Mouse (Mus musculus) heart, embryonic 10.5 days (tissue): ENCODE data around the gene Tsc22d1. TPM values are rescaled to one million over a fixed set of nuclear protein-coding genes. Genes with fewer than 3 reads are reported as not detected.

ENCODE experiments used
- DNase-seq: peaks from one replicate; pipeline ENCODE4 v3.0.0-alpha.2; 2017; ENCODE audit warnings: low spot score
- H3K27ac ChIP-seq: fragments of 300-500 bp; sonication (generic); 2 replicates; pipeline ENCODE4 v1.5.1; 2016; ENCODE audit warnings: mild to moderate bottlenecking
- H3K27me3 ChIP-seq: fragments of 300-500 bp; sonication (generic); 2 replicates; pipeline ENCODE4 v1.6.1; 2016; ENCODE audit warnings: mild to moderate bottlenecking; ENCODE audit not compliant: poor library complexity, insufficient read depth, severe bottlenecking
- H3K36me3 ChIP-seq: fragments of 300-500 bp; sonication (generic); 2 replicates; pipeline ENCODE4 v1.6.1; 2016; ENCODE audit warnings: mild to moderate bottlenecking, moderate library complexity
- H3K4me1 ChIP-seq: fragments of 300-500 bp; sonication (generic); 2 replicates; pipeline ENCODE4 v1.6.1; 2016; ENCODE audit warnings: mild to moderate bottlenecking
- H3K4me3 ChIP-seq: fragments of 300-500 bp; sonication (generic); 2 replicates; pipeline ENCODE4 v1.5.1; 2016; ENCODE audit warnings: mild to moderate bottlenecking, moderate library complexity
- H3K9me3 ChIP-seq: fragments of 300-500 bp; sonication (generic); 2 replicates; pipeline ENCODE4 v1.6.1; 2016; ENCODE audit warnings: mild to moderate bottlenecking, moderate library complexity
- WGBS: fragments of 180-500 bp; shearing (Covaris S2); methylation state at CpG from one replicate; pipeline ENCODE4 v1.1.7; 2016; 5-methylcytosine and 5-hydroxymethylcytosine counted together
- polyA plus RNA-seq: library from polyadenylated mRNA; unstranded; fragments of >200 nt; fragmentation: Nextera tagmentation; extraction: Ambion mirVana; gene quantifications from 2 replicates; pipeline ENCODE4 v1.2.1, GENCODE M21; 2016

The Tsc22d1 gene
- polyA plus RNA-seq, 1 experiment from 2014 or later, result 371 TPM

- WGBS, result 52% methylated on average over 7 of the region's 7 CpGs
- H3K4me1 ChIP-seq, result peaks cover 31% of the 10 kb centered on the region
- H3K36me3 ChIP-seq, result peaks cover 6% of the 10 kb centered on the region; the same call in 1 of the 2 replicates
- H3K27ac ChIP-seq, result peak overlapping the region; percentile 72; the same call in 1 of the 2 replicates
- no peak overlapping the region for H3K4me3 ChIP-seq
- no peak for DNase-seq
- no peaks in the 10 kb centered on the region for H3K9me3 ChIP-seq
- no peaks in the 10 kb centered on the region for H3K27me3 ChIP-seq
Measured at GRCm38 (mm10) chr14:76498210-76498609, 83.4 kb downstream of the Tsc22d1 start.

GRCm38 (mm10) chr14:76499492-76499891 lies 84.7 kb downstream of the Tsc22d1 start:
- 86% methylated on average over 6 of the region's 6 CpGs for WGBS
- Histone ChIP-seq H3K9me3 (no peaks in the 10 kb centered on the region), H3K27ac (no peak overlapping the region; the same call in 1 of the 2 replicates), H3K4me3 (no peak overlapping the region), H3K4me1 (peaks cover 27% of the 10 kb centered on the region), H3K36me3 (0 out of 2 replicates have a peak, but pooled peaks cover under 1% of the 10 kb centered on the region), H3K27me3 (no peaks in the 10 kb centered on the region)
- no peak for DNase-seq

- no peak for DNase-seq
- H3K27me3 ChIP-seq, result no peaks in the 10 kb centered on the region
- 32% methylated on average over 5 of the region's 5 CpGs for WGBS
- no peaks in the 10 kb centered on the region for H3K36me3 ChIP-seq
- peaks cover 22% of the 10 kb centered on the region for H3K4me1 ChIP-seq
- H3K4me3 ChIP-seq, result no peak overlapping the region
- peak overlapping the region; percentile 37; the same call in 1 of the 2 replicates for H3K27ac ChIP-seq
- H3K9me3 ChIP-seq, result no peaks in the 10 kb centered on the region
Measured at GRCm38 (mm10) chr14:76500036-76500435, 85.3 kb downstream of the Tsc22d1 start.

GRCm38 (mm10) chr14:76503231-76503851 lies 88.6 kb downstream of the Tsc22d1 start:
- Histone ChIP-seq H3K4me1 (peaks cover 29% of the 10 kb centered on the region), H3K27me3 (no peaks in the 10 kb centered on the region), H3K27ac (peak overlapping the region; percentile 99), H3K4me3 (peak overlapping the region; percentile 90), H3K9me3 (no peaks in the 10 kb centered on the region), H3K36me3 (peaks cover 19% of the 10 kb centered on the region)
- DNase-seq, result no peak
- 10% methylated on average over 13 of the region's 13 CpGs for WGBS

- Histone ChIP-seq H3K27ac (peak overlapping the region; percentile 99), H3K4me3 (peak overlapping the region; percentile 90), H3K4me1 (peaks cover 27% of the 10 kb centered on the region), H3K36me3 (peaks cover 19% of the 10 kb centered on the region), H3K27me3 (no peaks in the 10 kb centered on the region), H3K9me3 (no peaks in the 10 kb centered on the region)
- WGBS, result under 1% methylated on average over 40 of the region's 52 CpGs
- peak; percentile 96 for DNase-seq
Measured at GRCm38 (mm10) chr14:76504121-76504737, 89.5 kb downstream of the Tsc22d1 start.

GRCm38 (mm10) chr14:76505101-76505438 lies 90.3 kb downstream of the Tsc22d1 start:
- Histone ChIP-seq H3K36me3 (peaks cover 21% of the 10 kb centered on the region), H3K4me3 (peak overlapping the region; percentile 90), H3K27me3 (no peaks in the 10 kb centered on the region), H3K4me1 (peaks cover 20% of the 10 kb centered on the region), H3K27ac (peak overlapping the region; percentile 99), H3K9me3 (no peaks in the 10 kb centered on the region)
- WGBS, result 1% methylated on average over 10 of the region's 10 CpGs
- no peak for DNase-seq

- under 1% methylated on average over 31 of the region's 31 CpGs for WGBS
- Histone ChIP-seq H3K27me3 (no peaks in the 10 kb centered on the region), H3K9me3 (no peaks in the 10 kb centered on the region), H3K27ac (peak overlapping the region; percentile 99), H3K36me3 (peaks cover 24% of the 10 kb centered on the region), H3K4me3 (peak overlapping the region; percentile 90), H3K4me1 (peaks cover 18% of the 10 kb centered on the region)
- peak; percentile 97 for DNase-seq
Measured at GRCm38 (mm10) chr14:76505439-76506220, 90.9 kb downstream of the Tsc22d1 start.

- H3K27ac ChIP-seq, result peak overlapping the region; percentile 99
- no peak for DNase-seq
- no peaks in the 10 kb centered on the region for H3K27me3 ChIP-seq
- no peaks in the 10 kb centered on the region for H3K9me3 ChIP-seq
- H3K4me1 ChIP-seq, result peaks cover 18% of the 10 kb centered on the region
- peak overlapping the region; percentile 90 for H3K4me3 ChIP-seq
- WGBS, result 57% methylated on average over 27 of the region's 27 CpGs
- peaks cover 24% of the 10 kb centered on the region for H3K36me3 ChIP-seq
Measured at GRCm38 (mm10) chr14:76506425-76507205, 91.9 kb downstream of the Tsc22d1 start.

- H3K4me3 ChIP-seq, result peak overlapping the region; percentile 90
- DNase-seq, result no peak
- H3K4me1 ChIP-seq, result peaks cover 18% of the 10 kb centered on the region
- no peaks in the 10 kb centered on the region for H3K9me3 ChIP-seq
- peaks cover 24% of the 10 kb centered on the region for H3K36me3 ChIP-seq
- no peaks in the 10 kb centered on the region for H3K27me3 ChIP-seq
- WGBS, result 86% methylated on average over 7 of the region's 7 CpGs
- H3K27ac ChIP-seq, result no peak overlapping the region
Measured at GRCm38 (mm10) chr14:76507357-76507756, 92.6 kb downstream of the Tsc22d1 start.

GRCm38 (mm10) chr14:76507804-76508500 lies 93.2 kb downstream of the Tsc22d1 start:
- Histone ChIP-seq H3K36me3 (peaks cover 24% of the 10 kb centered on the region), H3K9me3 (no peaks in the 10 kb centered on the region), H3K4me3 (0 out of 2 replicates have a peak overlapping the region, but pooled peaks have one; percentile 8), H3K27ac (peak overlapping the region; percentile 10; the same call in 1 of the 2 replicates), H3K4me1 (peaks cover 23% of the 10 kb centered on the region), H3K27me3 (no peaks in the 10 kb centered on the region)
- WGBS, result 79% methylated on average over 9 of the region's 9 CpGs
- DNase-seq, result no peak

GRCm38 (mm10) chr14:76508701-76509100 lies 93.9 kb downstream of the Tsc22d1 start:
- no peak for DNase-seq
- Histone ChIP-seq H3K9me3 (no peaks in the 10 kb centered on the region), H3K4me3 (no peak overlapping the region), H3K36me3 (peaks cover 24% of the 10 kb centered on the region), H3K4me1 (peaks cover 30% of the 10 kb centered on the region), H3K27me3 (no peaks in the 10 kb centered on the region), H3K27ac (no peak overlapping the region)
- 74% methylated on average over 10 of the region's 10 CpGs for WGBS

- Histone ChIP-seq H3K9me3 (no peaks in the 10 kb centered on the region), H3K36me3 (peaks cover 17% of the 10 kb centered on the region), H3K4me3 (no peak overlapping the region), H3K4me1 (peaks cover 54% of the 10 kb centered on the region), H3K27me3 (no peaks in the 10 kb centered on the region), H3K27ac (no peak overlapping the region)
- no peak for DNase-seq
- 78% methylated on average over 7 of the region's 7 CpGs for WGBS
Measured at GRCm38 (mm10) chr14:76511971-76512370, 97.2 kb downstream of the Tsc22d1 start.
